Mouse (Mus musculus): ENCODE measurements around the gene Amhr2.

The Amhr2 gene

DNA sequence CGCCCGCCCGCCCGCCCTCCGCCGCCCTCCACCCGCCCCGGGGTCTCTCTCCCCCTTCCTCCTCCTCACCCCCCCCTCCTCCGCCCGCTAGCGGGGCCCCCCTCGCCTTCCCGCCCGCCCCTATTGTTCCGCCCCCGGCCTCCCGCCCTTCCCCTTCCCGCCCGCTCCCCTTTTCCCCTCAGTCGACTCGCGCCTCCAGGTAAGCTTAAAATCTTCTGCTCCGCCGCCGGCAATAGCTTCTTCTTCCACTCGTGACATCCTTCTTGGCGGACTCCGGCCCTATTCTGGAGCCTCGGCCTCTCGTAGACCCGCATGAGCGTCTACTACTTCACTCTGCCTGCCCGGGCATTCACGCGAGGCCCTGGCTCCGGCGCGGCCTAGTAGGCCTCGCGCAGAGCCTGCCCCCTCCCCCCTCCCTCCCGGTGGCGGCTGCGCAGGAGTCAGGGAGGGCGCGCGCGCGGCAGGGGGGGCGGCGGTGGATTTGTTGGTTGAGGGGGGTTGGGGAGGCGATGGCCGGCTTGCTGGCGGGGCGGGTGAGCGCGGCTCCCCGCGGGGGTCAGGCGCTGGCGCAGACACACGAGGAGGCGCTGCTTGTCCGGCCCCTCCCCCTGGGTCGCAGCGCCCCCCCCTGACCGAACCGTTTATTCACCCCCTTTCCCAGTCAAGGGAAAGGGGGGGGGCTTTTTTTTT lies 25.6 kb downstream of the Amhr2 start:
- DNase-seq (ENCODE audit: low spot score in 2 of 2): peak; percentile 70 to 74

DNA sequence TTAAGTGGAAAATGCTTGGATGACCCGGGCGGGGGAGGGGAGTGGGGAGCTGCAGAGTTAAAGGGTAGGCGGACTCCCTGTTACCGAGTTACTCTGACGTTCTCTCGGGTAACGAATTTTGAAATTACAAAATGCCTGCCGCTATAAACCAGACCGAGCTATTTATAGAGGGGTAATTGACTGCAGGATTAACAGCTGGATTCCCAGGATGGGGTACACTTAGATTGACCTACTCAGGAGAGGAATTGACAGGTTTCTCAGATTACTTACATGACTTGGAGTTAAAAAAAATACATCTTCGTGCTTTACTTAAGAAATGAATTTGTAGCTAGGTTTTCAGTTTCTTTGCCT lies 26.1 kb downstream of the Amhr2 start:
- DNase-seq (ENCODE audit: low spot score in 2 of 2): no peak

DNA sequence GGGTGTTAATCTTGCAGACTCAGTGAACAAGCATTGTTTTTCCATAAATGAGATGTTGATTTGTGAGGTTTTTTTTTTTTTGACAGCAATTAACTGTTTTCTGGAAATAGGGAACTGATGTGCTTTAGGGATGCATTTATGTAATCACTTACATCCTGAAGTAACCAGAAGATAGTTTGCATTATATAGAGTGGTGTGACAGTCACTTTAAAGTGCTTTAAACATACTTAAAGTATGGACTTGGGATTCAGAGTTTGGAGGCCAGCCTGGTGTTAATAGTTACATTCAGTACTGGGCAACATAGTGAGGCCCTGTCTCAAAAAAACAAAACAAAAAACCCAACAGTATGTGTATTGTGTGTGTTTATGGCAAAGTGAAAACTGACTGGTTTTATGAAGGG lies 26.6 kb downstream of the Amhr2 start:
- no peak for DNase-seq (ENCODE audit: low spot score in 2 of 2)

DNA sequence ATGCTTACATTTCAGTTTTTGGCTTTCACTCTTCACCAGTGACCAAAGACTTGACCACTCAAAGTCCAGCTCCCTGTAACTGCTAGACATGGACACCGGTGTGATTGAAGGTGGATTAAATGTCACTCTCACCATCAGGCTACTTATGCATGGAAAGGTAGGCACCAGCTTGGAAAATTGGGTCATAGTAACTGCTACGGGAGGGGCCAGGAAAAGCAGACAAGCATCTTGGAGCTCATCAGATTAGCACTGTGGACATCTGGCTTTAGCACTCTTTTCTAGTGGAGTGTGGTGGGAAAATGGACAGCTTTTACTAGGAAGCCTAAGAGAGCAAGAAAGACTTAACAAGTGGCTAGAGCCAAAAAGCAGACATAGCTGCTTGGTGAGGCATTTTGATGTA lies 28.1 kb downstream of the Amhr2 start:
- DNase-seq (ENCODE audit: low spot score in 2 of 2): no peak

DNA sequence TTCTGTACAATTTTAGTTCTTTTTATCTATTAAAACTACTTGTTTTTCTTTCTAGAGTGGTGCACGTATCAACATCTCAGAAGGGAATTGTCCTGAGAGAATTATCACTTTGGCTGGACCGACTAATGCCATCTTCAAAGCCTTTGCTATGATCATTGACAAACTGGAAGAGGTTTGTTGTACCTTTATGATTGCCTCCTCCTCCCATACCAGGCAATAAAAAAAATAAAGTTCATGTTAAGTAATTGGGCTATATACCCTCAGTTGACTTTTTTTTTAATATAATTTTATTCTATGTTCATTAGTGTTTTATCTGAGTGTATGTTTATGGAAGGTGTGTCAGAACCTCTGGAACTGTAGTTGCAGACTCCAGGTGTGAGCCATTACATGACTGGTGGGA lies 29.4 kb downstream of the Amhr2 start:
- DNase-seq (ENCODE audit: low spot score in 2 of 2): no peak

DNA sequence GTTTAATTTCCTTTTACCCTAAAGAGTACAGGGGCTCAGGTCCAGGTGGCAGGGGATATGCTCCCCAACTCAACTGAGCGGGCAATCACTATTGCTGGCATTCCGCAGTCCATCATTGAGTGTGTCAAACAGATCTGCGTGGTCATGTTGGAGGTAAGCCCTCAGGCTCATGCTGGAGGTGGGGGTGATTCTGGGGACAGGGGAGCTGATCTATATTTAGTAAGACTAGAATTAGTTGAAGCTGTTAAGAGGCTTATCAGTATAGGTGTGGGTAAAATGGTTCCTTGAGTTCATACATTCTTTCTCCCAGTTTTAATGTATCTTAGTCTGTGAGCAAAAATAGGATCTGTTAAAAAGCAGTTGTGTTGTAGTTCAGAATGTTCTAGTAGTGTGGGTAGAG lies 38.0 kb downstream of the Amhr2 start:
- DNase-seq (ENCODE audit: low spot score in 2 of 2): no peak

DNA sequence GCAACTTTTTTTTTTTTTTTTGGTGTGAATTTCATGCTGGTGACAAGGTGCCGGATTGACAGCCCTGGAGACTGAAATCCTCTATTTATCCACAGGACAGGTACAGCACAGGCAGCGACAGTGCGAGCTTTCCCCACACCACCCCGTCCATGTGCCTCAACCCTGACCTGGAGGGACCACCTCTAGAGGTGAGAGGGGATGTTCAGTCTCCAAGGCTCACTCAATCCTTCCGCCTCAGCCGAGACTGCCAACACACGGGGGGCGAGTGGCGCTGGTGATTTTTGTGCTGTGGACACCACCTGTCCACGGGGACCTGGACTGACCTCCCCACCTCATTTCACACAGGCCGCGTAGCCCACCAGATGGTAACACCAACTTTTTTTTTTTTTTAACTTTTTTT lies 40.7 kb downstream of the Amhr2 start:
- no peak for DNase-seq (ENCODE audit: low spot score in 2 of 2)

DNA sequence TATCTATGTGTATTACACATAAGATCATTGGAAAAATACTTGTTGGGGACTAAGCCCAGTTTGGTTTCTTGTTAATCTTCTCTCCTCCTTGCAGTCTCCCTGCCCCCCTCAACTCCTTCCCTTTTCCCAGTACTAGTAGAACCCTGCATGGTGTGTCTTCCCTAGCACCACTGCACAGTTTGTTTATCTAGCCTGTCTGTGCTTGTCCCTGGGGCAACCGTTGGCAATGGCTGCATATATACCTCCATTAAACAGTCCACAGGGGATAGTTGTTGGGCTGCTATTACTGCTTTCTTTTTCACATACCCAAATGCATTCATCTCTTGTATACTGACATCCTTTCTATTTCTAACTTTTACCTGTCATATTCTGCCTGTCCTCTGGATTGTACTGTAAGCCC lies 42.5 kb downstream of the Amhr2 start:
- DNase-seq (ENCODE audit: low spot score in 2 of 2): no peak

DNA sequence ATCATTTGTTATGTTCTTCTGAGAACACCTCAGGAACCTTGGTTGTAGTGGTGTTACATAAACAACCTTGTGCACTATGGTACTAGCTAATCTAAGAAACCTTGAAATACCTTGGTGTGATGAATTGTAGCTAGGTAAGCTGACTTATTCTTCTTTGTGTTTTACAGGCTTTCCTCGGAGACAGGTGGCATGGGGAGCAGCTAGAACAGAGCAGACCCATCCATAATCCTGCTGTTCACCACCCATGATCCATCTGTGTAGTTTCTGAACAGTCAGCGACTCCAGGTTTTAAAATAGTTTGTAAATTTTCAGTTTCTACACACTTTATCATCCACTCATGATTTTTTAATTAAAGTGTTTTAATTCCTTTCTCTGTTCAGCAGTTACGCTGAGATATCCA lies 53.2 kb downstream of the Amhr2 start:
- DNase-seq (ENCODE audit: low spot score in 2 of 2): no peak

DNA sequence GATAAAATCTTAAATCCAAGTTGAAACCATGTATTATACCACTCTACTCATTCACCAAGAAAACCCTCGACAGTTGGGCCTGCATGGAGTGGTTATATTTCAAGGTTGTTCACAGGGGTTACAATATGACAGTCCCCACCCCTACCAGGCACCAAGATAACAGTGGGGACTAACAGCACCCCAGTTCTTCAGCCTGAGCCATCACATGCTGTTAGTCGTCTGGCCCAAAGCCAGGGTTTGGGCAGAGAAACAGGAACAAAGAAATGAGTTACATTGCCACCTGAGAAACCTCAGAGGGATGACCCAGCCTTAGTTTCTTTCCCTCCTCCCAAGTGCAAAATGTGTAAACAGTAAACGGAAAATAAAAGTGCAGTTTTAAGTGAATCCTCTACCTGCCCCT lies 54.2 kb downstream of the Amhr2 start:
- no peak for DNase-seq (ENCODE audit: low spot score in 2 of 2)

DNA sequence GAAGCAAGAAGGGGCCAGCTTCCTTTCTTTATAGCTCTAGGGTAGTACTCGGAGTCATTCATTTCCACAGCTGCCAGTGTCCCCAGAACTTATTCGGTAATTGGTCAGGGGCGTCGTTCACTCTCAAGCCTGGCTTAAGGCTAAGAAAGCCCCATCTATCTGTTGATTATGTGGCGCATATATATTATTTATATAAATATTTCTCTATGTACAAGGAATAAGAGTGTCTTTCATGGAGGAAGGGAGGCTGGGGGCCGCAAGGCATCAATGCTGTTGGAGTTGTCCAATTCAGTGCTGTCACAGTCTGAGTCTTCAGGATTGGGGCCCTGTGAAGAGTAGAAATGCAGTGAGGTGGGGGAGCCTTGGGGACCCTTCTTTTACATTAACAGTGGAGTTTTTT lies 54.7 kb downstream of the Amhr2 start:
- DNase-seq (ENCODE audit: low spot score in 2 of 2): no peak

DNA sequence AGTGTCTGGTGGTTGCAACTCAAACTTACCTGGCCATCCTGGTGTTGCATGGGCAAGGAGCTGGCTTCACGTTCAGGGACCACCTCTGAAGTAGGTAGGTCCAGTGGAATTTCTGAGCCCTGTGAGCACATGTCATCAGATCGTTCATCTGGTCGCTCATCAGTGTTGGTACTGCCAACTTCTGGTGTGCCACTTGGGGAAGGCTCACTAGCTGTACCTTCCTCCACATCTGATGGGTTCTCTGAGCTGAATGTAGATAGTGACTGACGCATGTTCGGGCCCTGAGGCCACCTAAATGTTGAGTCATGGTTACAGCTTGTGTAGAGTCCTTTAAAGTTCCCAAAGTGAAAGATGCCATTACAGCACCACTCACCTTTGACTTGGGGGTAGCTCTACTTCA lies 55.3 kb downstream of the Amhr2 start:
- DNase-seq (ENCODE audit: low spot score in 2 of 2): no peak

DNA sequence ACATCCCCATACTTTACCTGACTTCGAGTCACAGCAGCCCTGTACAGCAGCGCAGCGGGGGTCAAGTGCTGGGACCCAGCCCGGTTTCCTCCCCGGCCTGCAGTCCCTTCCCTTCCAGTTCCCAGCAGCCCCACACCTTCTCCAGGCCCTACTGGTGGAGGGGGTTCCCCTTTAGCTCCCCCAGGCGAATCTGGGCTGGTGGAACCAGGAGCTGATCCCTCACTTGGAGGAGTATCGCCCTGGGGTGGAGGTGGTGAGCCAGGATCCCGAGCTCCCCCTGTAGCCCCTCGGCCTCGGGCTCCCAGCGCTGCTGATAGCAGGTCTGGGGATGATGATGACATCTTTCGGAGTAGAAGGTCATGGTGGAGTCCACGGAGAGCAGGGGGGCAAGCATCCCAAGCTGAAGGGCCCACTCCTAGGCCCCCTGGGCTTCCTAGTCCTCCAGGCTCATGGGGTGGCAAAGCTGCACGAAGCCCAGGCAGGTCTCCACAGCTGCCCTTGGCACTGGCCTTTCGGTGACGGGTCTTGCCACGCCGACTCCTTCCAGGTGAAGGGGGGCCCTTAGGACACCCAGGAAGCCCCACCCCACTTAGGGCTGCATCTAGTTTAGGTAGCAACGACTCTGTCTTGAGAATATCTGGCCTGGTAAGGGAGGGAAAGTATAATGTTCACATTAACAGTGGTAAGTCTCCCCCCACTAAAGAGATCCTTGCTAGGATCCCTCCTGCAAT lies 56.1 kb downstream of the Amhr2 start:
- DNase-seq (ENCODE audit: low spot score in 2 of 2): no peak

DNA sequence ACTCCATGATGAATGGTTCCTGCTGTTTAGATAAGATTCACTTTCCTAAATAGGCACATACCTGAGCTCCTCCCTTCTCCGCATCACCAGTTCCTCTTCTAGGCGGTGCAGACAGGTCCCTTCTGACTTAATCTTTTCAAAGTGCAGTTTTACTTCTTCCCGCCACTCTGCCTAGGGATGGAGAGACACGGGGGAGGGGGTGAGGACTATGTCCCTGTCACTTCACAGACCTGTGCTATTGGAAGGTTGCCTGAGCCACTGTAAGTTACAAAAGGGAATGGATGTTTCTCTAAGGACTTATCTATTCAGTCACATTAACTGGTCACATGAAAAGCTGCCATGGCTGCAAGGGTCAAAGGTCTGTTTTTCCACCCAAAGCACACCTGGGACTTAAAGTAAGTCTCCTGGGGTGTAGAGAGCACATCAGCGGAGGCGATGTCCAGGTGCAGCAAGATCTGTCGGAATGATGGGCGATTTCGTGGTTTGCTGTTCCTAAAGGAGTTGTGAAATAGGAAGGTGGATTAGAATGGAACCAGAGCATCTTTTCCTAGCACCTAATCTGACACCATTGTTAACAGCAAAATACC lies 57.2 kb downstream of the Amhr2 start:
- no peak for DNase-seq (ENCODE audit: low spot score in 2 of 2)

DNA sequence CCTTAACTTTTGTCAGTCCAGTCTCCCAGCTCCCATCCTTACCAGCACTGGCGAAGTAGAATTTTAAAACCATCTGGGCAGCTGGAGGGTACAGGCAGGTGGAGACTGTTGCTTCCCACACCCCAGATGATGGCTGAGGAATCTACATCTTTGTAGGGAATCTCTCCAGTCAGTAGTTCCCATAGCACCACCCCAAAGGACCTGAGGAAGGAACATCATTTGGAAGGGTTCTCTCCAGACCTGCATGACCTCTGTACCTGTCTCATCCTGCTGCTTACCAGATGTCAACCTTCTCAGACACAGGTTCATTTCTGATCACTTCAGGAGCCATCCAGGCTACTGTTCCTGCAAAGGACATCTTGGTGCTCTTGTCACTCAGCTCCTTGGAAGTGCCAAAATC lies 58.3 kb downstream of the Amhr2 start, which contains the start of gene Gm10337:
TSS of gene Gm10337 (plus strand) at position 276 of the 400 bp plus-strand sequence.
- no peak for DNase-seq (ENCODE audit: low spot score in 2 of 2)

Data from natural killer cell, adult 2 months (primary cell).